Mouse (Mus musculus) heart, postnatal 4 days (tissue): ENCODE results near the gene Evc2. TPM values are rescaled to one million over a fixed set of nuclear protein-coding genes. Genes with fewer than 3 reads are reported as not detected.
A peak's percentile ranks its signal among the peaks of the same experiment; 100 is the strongest.

ENCODE experiments used
- DNase-seq: peaks from one replicate; pipeline ENCODE4 v3.0.0; 2021
- total RNA-seq, 2 experiments: library from RNA; stranded (reverse); gene quantifications; 2 replicates each; pipeline ENCODE4 v1.2.3; 2021

Gene Evc2
- total RNA-seq: 1 to 10 TPM; 6.5 to 8.1 TPM

- peak; percentile 81 for DNase-seq
Measured at GRCm38 (mm10) chr5:37338288-37338687, at the start of gene Evc2. Gene Evc2 (plus strand): TSS chr5:37338499.

GRCm38 (mm10) chr5:37289236-37289635, 49.1 kb upstream of the Evc2 start:
- DNase-seq: peak; percentile 32

- DNase-seq: no peak
Measured at GRCm38 (mm10) chr5:37290983-37291382, 47.3 kb upstream of the Evc2 start.

DNA sequence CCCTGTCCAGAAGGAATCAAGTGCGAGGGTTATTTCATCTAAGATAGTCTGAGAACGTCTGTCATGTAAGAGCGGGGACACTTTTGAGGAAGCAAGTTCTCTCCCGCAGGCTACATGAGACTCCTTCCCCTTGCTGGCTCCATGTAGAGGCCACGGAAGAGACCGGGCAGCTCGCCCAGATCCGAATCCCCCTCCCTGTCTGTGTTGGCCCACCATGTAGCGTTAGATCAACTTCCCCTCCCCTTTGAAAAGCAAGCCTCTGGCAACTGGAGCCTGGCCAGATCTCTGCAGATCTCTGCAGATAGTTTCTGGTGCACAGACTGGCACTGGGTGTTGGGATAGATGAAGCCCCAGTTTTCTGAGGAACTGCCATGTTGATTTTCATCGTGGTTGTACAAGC, 41.6 kb upstream of the Evc2 start:
- DNase-seq: no peak

- DNase-seq: peak; percentile 51
Measured at GRCm38 (mm10) chr5:37298370-37298769, 39.9 kb upstream of the Evc2 start.

GRCm38 (mm10) chr5:37310026-37310425, 28.3 kb upstream of the Evc2 start:
- no peak for DNase-seq

DNA sequence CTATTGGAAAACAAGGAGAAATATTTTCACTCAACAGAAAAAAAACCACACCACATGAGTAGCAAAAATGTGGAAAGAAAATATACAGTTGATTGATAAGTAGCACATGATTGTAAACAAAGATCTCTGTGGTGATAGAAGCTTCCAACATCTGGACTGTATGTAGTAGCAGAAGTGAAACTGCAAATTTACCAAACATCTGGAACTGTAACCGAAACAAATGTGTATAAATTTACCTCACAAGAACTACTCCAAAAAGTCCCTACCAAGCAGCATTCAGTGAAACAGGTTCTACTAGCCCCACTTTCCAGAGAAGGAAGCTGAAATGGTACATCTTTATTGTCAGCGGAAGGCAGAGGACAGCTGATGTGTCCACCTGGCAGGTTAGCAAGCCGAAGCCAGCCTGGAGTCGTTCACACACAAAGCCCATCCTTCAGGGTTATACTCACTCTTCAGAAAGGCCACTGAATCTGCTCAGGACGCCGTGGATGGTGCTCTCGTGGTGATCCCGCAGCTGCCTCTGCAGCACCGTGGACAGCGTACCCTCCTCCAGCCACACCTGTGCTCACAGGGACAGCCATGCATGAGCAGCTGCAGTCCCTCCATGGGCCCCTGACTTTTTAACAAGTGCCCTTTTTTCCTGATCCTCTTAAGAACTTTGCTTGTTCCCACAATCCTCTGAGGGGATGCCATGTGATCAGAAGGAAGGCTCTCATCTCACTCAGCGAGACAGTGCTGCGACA, 25.1 kb upstream of the Evc2 start:
- no peak for DNase-seq

DNA sequence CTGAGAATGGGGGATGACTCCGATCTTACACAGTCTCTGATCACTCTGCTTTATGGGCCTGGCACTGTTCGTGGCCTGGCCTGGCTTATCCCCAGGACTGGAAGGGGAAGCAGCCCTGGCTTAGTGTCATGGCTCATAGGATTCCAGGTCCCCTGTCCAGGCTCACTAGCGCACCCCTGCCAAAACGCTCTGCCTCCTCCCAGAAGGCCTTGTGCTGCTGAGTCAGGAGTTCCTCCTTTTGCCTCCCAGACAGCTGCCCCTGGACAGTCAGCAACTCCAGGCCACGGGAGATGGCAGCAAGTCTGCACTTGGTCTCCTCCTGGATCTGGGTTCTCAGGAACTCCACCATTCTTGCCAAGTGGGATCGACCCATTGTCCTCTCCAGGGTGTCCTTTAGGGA, 19.6 kb upstream of the Evc2 start:
- DNase-seq: no peak

DNA sequence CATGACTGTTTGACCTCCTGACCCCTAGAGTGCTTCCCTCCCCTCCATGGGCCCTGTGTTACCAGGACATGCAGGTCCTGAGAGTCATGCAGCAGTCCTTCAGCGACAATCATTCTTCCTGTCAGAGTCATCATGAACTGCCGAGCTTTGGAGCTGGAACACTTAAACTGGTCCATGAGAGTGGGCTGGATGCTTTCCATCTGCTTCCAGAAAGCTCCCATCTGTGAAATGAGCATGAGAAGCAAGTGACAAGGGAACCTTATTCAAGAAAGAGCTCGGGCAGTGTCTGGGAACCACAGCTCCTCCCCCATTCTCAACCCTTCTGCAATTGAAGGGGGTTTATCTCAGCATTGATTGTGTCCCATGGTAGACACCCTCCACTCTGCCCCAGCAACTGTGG, 18.1 kb upstream of the Evc2 start:
- DNase-seq: no peak

GRCm38 (mm10) chr5:37320761-37321160, 17.5 kb upstream of the Evc2 start:
- no peak for DNase-seq

GRCm38 (mm10) chr5:37326675-37327074, 11.6 kb upstream of the Evc2 start:
- DNase-seq: peak; percentile 19

DNA sequence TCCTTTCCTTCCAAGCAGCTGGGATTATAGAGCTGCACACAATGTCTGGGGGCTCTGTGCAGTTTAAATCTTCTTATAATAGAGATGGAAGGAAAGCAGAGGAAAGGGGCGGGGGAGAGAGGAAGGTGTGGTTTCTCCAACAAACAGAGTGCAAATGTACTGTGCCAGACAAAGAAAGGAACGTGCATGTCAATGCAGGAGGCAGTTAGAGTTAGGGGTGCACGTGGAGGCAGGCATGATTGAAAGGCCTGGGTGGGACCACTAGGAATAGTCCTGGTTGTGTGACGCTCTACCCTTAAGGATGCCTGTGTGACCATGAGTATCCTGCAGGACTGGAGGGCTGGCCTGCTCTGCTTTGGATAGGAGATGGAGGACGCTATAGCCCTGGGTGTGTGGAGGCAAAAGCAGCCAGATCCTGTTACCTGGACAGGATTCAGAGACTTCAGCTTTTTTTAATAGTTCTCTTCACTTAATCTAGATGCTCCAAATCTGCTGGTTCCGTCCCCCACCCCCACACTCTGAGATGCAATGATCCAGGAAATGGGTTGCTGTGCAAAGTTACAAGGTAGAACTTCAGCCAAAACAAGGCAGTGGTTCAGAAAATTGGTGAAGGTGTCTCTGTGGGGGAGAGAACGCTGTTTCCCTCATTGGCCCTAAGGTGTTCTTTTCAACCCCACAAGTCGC, 7.7 kb upstream of the Evc2 start:
- no peak for DNase-seq

GRCm38 (mm10) chr5:37331133-37331505, 7.2 kb upstream of the Evc2 start:
- no peak for DNase-seq

GRCm38 (mm10) chr5:37332066-37332465, 6.2 kb upstream of the Evc2 start:
- DNase-seq: no peak

DNA sequence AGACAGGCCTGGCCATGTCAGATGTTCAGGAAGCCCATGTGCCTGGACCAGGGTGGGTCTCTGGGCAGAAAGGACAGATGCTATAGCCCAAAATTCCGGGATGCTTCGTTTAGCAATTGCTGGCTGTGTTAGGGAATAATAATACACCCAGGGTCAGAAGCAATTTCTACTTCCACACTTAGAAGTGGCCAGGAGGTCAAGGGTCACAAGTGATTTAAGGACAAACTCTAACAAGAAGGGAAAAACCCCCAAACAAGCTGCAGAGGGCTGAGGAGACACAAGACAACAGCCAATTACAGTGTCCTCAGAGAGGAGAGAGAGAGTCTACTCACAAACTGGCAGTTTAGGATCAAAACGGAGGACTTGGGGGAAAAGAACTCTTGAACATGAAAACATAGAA, 3.2 kb upstream of the Evc2 start:
- DNase-seq: no peak

DNA sequence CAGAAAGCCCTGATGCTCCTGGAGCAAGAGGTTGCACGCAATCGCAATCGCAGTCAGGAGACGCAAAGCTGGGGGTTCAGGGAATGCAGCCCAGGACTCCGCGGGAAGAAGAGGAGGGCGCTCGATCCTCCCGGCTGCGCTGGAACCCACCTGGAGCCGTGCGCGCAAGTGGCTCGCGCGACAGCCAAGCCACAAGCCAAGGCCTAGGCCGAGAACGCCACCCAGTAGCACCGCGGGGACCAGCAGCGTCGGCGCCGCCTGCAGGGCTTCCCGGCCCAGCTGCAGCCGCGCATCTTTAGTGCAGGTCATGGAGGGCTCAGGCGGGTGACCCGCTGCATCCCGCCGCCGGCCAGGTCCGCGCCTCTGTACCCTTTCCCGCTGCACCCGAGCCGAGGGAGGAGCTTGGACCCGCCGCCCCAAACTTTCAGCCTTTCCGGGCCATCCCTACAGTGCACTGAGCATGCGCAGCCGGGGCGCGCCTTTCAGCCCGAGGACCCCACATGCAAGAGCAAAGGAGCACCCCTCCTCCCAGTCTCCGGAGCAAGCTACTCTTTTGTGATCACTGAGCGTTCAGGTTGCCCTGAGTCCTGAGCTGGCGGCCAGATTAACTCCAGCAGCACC, 1.7 kb upstream of the Evc2 start, which contains the start of gene Evc:
Evc (minus strand) TSS at position 410 of the 621 bp plus-strand sequence.
- peak; percentile 72 for DNase-seq

- no peak for DNase-seq
Measured at GRCm38 (mm10) chr5:37337696-37338095, 603 bp upstream of the Evc2 start.

GRCm38 (mm10) chr5:37343962-37344361, 5.7 kb downstream of the Evc2 start:
- no peak for DNase-seq

DNA sequence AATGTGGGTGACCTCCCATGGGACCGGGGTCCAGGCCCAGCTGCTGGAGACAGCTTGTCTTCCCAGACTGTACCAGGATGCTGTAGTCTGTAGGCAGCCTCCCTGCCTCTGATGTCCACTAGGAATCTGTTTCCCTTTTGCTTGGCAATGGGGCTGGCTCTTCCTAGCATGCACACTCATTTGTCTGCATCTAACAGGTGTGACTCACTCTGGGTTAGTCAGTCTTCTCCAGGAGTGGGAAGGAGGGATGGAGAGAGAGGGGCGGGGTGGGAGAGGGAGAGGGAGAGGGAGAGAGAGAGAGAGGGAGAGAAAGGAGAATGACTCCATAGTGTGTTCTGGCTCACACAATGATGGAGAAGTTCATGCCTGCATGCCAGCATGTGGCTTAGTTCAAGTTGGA, 13.5 kb downstream of the Evc2 start:
- DNase-seq: no peak

- peak; percentile 67 for DNase-seq
Measured at GRCm38 (mm10) chr5:37354385-37354784, 16.1 kb downstream of the Evc2 start.

DNA sequence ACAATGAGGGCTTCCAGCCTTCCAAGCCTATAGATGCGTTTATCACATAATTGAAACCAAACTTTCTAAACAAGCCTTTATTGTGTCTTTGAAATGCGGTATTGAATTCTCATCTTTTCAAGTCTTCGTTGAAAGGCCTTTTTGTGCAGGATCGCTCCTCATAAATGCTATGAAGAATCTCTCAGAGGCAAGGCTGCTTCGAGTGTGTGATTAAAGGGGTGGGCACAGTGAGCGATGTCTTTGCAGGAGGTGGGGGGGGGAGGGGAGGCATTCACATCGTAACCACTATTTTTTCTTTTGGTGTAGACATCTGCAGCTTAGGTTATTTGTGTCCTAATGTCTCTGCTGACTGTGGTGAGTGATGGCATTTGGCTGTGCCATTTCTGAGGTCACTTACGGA, 17.7 kb downstream of the Evc2 start:
- no peak for DNase-seq

DNA sequence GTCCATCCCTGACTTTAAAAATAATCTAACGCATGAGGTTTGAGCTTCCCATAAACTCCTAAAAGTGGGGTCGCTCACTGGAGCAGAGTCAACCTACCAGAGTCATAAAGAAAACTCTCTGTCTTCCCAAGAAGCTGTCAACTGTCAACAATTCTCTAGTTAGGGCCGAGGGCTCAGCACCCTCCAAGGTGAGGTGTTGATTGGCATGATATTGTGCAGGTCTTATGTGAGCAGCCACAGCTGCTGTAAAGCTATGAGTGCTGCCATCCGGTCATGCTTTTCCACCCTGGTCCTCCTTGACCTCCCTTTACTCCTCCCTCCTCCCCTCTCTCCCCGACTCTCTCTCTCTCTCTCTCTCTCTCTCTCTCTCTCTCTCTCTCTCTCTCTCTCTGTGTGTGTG, 24.3 kb downstream of the Evc2 start:
- no peak for DNase-seq

DNA sequence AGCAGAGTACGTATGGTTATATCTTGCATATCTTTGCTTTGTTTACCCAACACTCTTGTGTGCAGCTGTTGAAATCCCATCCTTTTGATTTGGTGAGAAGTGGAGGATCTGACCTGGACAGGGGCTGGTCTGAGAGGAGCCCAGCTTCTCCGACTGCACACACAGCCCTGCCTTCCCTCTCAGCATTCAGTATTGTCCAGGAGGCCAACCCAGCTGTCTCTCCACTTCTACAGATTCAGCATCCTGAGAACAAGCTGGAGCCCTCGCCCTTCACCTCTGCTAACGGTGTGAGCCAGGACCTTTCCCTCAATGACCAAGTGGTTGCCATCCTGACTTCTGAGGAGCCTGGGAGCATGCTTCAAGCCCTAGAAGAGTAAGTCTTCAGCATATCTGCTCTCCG, 25.0 kb downstream of the Evc2 start:
- DNase-seq: no peak

DNA sequence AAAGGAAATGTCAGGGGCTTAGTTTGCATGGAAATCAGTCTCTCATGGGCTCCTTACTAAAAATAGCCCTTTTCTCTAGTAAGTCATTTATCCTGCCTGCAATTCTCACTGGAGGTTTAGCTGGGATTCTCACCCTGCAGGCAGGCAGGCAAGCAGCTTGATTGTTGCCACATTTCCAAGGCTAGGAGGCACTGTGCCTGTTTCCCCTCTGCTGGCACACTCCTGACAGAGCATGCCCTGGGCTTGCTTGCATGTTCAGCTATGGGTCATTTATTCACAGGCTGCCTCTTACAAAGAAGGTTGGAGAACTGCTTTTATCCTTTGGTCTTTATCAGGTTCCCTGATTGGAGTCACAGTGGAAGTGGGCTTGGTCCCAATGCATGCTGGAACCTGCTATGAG, 27.5 kb downstream of the Evc2 start:
- DNase-seq: no peak
